Mouse (Mus musculus) lung, adult 2 months (tissue): ENCODE results near the gene Ccdc194.

Experiments used
- CTCF ChIP-seq: fragments of 200-500 bp; IDR thresholded peaks from 2 replicates; pipeline ENCODE4 v1.5.1; 2011; ENCODE audit warnings: mild to moderate bottlenecking, low read length, control low read depth; ENCODE audit not compliant: insufficient read depth
- POLR2A ChIP-seq: fragments of 200-500 bp; IDR thresholded peaks from 2 replicates; pipeline ENCODE4 v1.6.1; 2011; ENCODE audit warnings: low read depth, mild to moderate bottlenecking, control low read depth, low read length, borderline replicate concordance; ENCODE audit errors: extremely low read depth

DNA sequence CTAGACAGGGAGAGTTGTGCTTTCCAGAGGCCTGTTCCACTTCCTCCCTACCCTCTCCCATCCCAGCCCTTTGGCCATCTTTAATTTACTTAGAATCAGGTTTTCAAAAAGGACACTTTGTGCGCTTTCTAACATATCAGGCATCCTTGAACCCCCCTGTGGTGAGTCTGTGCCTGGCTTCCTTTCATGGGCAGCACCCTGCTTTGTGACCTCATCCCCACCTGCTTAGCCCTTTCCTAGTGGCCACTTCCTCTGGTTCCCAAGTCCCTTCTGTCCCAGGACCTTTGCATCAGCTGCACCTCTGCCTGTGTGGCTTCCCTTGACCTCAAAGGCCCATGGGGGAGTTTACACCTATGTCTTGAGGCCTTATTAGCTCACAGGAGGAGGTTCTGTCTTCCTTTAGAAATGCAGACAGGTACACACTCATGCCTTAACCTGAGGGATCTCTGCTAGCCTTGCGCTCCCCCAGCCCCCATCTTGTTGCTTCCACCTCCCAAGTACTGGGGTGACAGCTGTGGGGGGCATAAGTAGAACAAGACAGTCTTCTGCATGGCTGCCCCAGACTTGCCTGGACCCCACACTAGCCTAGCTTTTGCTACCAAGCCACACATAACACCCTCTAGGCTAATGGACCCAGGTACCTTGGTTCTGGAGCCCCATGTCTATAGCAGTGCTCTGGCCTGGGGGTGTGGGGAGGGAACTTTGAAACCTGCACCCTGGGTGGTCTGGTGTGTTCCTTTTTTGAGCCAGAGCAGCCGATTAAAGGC lies 55.2 kb downstream of the Ccdc194 start:
- TF ChIP-seq POLR2A: no peak
- no peak for TF ChIP-seq CTCF
